Mouse (Mus musculus) urinary bladder, postnatal 25 days (tissue): Measurements from ENCODE around the gene Tmem151a.
"Not testable (repeated sequence)": the region's sequence is repeated elsewhere in the genome, so short reads cannot be mapped to it uniquely, and the experiment has no call there.

Source experiments
- DNase-seq: peaks from one replicate; pipeline ENCODE4 v3.0.0; 2022; ENCODE audit warnings: low spot score

The Tmem151a gene

DNA sequence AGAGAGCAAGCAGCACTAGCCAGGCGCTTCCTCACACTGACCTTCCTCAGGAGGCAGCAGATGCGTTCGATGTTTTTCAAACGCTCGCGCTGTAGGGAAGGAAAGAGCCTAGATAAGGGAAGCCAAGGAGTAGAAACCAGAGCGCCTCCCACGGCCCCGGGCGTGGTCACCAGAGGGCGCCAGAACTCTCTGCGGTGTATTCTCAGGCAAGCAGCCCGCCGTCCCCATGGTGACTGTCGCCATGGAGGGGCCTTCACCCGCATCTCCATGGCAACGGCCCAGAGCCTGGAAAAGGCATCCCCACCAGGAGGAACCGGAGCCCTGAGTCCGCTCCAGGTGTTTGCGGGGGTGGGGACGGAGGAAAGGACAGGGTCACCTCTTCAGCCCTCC, 8.9 kb upstream of the Tmem151a start:
- peak; percentile 92 for DNase-seq

DNA sequence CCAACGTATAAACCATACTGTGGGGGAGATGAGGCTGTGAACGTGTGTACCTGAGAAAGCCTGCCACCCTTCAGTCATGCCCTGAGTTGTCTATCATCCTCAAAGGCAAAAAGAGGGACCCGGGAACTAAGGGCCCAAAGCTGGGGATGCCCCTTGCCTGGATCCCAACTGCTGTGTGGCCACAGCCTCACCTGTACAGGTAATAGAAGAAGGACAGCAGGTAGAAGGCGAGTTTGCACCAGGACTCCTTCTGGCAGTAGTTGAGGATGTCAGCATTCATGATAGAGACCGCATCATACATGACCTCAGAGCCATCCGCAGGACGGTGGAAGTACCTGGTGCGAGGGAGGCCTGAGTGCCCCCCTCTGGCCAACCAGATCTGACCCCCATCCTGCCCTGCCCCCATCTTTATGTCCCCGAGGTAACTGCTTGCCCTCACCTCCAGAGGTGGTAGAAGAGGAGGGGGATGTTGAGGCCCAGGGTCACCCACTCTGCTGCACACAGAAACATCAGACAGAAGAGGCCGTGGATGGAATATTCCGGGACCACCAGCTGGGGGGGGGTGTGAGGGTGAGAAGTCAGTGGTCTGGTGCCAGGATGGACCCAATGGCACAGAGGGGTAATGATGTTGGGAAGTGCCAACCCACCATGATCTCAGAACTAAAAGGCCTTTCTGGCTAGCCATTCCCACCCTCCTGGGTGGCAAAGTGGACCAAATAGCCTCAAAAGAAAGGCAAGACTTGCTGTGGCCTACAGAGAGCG, 8.3 kb upstream of the Tmem151a start:
- no peak for DNase-seq

DNA sequence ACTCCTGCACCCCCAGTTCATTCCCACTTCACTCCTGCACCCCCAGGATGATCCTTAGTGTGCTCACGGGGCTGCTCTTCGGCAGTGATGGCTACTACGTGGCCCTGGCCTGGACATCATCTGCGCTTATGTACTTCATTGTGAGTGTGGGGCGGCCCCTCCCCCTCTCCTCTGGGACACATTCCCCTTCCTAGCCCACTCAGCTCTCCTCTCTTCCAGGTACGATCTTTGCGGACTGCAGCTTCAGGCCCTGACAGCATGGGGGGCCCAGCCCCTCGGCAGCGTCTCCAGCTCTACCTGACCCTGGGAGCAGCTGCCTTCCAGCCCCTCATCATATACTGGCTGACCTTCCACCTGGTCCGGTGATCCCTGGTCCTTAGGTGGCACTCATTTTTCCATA, 6.8 kb upstream of the Tmem151a start:
- no peak for DNase-seq

DNA sequence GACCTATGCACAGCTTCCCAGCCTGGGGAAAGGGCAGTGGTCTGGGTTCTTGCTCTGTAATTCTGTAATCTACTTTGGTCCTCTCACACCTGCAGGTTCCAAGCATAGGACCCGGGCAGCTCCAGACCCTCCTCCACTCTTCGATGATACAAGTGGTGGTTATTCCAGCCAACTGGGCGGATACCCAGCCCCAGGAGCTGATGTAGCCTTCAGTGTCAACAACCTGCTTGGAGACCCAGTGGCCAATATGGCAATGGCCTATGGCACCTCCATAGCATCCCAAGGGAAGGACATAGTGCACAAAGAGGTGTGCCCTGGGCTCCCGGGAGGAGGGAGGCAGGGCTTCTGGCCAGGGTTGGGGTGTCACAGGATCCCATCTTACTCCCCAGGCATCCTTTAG, 4.0 kb upstream of the Tmem151a start:
- no peak for DNase-seq

DNA sequence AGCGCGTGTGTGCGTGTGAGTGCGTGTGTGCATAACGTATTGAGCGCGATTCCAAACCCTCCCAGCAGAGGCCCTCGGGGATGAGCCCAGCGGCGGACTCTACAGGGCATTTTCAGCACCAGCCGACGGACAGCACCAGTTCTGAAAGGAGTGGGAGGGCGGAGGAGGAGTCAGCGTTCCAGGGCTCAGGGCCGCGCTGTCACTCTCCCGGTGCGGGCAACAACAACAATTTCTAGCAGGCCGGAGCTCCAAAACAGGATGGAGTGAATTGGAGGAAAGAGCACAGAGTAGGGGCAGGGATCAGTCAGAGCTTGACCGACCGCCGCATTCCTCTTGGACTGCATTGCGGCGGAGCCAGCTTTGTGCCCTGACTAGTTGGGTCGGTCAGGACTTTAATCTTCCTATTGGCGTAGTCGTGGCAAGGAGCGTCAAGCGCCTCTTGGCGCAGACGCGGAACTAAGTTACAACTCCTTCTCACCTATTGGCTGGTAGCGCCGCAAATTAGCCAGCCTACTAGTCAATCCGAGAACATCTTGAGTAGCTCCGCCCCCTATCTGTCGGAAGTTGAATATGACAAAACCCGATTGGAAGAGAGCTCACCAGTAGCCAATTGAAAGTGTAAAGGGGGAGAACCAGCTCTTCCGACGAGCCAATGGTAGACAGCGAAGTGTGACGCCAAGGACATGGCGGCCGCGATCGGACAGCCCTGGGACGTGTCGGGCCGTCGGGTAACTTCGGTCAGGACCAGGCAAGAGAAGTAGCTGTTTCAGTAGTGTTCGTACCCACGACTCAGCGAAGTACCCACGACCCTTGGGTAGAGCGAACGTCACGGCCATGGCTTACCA, 2.8 kb upstream of the Tmem151a start, which contains the start of gene Yif1a:
Yif1a (plus strand) TSS at position 655 of the 845 bp plus-strand sequence.
- DNase-seq = peak; percentile 93

DNA sequence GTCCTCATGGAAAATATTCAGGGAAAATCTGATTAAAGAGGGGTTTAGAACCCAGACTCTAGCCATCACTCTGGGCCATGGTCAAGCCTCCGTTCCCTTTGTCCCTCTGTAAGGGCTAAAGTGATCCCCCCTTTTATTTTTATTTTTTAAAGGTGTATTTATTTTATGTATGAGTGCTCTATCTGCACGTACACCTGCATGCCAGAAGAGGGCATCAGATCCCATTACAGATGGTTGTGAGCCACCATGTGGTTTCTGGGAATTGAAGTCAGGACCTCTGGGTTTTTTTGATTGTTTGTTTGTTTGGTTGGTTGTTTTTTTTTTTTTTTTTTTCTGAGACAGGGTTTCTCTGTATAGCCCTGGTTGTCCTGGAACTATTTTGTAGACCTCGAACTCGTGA, 1.2 kb upstream of the Tmem151a start:
- DNase-seq = not testable (repeated sequence)

DNA sequence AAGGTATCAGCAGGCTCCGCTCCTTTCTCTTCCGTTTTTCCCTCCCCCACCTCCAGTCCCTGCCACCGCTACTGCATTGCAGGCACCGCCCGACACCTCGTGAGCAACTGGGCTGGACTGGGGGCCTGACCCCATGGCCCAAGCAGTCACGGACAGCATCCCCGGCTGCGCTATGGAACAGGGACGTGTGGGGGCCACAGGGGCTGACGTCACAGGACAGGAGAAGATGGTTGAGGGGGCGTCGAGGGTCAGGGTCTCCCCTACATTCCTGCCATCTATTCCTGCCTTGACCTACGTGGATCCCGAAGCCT, 542 bp downstream of the Tmem151a start:
- no peak for DNase-seq

DNA sequence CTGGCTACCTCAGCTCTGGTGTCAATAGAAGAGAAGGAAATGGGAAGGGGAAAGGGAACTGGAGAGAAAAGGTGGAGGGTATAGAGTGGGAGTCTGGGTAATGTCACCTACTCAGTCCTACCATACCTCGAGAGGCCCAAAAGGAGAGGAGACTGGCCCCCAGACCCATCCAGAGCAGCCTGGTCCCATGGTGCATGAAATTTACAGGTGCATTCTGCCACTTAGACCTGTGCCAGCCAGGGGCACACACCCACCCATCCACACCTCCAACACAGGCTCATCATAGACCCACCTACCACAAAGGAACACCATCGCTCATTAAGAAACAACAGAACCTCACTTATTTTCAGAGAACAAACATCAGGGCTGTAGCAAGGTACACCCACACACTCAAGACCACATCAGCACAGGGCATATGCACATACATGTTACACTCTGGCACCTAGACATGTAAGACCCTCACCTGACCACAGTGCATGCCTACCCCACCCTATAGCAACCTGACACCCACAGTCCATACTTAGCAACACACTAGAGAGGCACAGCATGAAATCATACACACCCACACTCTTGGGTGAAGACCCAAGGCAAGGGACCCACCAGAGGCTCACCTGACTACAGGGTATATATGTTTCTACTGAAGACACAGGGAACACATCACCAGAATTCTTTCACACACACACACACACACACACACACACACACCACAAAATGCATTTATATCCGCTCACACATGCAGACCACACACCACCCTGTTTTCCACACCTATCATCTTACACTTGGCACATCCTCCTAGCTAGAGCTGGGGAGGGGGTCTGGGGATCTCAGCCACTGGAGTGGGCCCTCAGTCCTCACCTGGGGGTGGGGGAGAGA, 1.1 kb downstream of the Tmem151a start:
- no peak for DNase-seq

DNA sequence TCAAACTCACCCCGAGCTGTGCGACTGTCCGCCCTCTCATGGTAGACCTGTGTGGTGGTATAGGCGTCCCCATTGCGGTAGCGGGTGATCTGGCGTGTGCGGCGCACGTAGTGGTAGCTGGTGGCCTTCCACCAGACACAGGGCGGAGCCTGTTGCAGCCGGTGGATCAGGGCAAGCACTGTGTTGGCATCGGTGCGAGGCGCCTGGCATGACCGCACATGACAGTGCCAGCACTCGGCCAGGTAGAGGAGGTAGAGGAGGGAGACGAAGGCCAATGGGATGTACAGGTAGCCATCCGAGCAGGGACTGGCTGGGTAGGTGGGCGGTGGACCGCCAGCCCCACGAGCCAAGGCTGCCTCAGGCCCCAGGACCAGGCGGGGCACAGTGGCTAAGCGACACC, 2.7 kb downstream of the Tmem151a start:
- DNase-seq = no peak

DNA sequence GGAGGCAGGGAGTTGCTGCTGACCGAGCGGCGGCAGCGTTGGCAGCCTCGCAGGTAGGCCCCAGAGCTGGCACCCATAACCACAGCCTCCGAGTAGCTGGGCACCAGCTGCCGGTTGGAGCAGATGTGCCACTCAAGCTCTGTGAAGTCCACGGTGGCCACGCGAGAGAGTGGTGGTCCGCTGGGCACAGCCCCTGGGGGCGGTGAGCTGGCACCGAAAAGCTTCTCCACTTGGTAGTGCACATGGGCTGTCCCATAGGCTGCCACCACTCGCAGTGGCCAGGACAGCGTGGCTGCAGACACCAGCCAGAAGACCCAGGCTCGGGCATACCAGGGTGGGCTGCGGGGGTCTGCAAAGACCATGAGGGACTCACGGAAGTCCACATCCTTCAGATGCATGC, 3.3 kb downstream of the Tmem151a start:
- no peak for DNase-seq

DNA sequence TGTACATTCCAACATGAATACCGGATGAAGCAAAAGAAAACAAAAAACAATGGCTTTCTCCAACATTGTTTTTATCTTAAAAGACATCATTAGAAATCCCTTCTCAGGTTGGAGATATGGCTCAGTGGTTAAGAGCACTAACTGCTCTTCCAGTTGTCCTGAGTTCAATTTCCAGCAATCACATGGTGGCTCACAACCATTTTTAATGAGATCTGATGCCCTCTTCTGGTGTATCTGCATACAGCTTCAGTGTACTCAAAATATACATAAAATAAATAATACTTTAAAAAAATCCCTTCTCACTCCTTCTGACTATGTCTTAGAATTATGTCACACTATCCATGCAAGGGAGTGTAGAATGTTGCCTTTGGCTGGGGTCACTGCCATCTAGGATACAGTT, 6.1 kb downstream of the Tmem151a start:
- DNase-seq = no peak

DNA sequence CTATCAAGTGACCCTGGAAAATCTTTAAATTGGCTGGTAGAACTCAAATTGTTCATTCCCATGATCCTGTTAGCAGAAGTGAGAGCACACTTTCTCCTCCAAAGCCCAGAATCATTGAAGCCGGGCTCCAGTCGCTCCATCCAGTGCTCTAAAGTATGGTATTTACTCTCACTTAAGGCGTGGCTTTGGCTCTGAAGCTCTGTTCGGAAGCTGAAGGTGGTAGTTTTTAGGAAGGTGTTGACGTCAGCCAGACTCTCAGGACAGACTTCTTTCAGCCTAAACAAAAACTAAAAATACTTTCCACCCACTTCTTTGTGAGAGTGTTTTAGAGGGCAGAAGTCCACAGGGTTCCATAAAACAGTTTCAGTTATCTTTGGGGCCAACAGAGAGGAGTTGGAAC, 11.8 kb downstream of the Tmem151a start:
- DNase-seq = no peak

DNA sequence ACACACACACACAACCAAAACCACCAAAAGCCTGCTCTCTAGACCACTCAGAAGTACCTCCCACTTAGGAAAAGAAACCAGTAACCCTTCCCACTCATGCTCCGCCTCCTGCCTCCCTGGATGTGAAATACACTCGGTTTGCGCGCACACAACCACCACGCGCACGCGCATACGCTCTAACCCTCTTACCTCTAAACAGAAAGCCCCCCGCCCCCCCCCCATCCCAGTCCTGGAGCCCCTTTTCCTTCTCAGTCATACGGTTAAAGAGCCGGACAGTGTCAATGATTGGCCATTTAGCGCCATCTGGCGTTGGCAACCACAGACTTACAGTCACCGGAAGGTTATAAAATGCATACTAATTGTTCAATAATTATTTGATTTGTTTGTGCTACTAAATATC, 12.3 kb downstream of the Tmem151a start:
- DNase-seq = peak; percentile 63

DNA sequence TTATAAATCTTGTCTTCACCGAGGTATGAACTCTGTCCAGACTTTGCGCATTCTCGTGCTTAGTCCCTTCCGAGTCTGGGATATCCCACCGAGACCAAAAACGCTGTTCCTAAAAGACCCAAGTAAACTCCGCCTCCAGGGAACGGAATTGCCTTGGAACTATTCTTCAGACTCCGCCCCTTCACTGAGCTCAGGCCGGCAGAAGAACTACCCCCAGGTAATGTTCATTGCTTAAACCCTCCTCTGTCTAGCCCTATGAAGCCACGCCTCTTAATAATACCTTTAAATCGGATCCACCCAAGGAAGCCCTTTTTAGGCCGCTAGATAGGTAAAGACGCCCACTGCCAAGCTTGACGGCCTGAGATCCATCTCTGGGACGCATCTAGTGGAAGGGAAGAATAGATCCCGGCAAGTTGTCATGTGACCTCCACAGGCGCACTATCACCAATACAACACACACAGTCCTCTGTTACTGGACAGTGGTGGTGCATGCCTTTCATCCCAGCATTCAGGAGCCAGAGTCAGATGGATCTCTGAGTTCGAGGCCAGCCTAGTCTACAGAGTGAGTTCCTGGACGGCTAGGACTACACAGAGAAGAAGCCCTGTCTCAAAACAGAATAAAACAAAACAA, 12.8 kb downstream of the Tmem151a start:
- DNase-seq = no peak

DNA sequence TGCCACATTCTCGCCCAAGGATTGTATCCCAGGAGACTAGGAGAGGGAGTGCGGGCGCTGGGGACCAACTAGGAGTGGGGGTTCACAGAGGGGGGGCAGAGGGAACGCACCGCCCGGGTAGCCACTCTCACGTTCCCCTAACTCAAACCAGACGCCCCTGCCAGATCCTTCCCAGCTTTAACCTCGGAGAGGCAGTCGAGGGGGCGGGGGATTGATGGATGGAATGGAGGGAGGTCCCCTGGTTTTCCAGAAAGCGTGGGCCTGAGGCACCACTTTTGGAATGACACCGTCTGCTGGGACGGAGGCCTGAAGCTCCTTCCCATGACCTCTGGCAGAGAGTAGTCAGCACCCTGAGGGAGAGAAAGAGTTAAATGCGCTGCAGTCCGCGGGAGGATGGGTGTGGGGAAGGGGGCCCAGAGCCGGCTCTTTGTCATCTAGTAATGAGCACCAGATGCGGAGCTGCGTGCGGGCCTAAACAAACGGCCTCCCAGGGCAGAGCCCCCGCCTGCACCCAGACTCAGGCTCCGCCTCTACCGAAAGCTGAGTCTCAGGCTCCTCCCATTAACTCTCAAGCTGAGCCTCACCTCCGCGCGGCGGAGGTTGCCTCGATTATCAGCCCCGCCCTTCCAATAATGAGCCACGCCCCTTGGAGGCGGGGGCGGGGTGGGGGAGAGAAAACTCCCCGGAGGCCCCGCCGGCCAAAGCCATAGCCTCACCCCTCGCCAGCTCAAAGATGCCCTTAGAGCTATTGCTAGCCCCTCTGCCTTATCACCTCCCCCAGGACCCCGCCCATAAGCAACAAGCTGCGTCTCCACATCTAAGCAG, 13.6 kb downstream of the Tmem151a start:
- peak; percentile 76 for DNase-seq

DNA sequence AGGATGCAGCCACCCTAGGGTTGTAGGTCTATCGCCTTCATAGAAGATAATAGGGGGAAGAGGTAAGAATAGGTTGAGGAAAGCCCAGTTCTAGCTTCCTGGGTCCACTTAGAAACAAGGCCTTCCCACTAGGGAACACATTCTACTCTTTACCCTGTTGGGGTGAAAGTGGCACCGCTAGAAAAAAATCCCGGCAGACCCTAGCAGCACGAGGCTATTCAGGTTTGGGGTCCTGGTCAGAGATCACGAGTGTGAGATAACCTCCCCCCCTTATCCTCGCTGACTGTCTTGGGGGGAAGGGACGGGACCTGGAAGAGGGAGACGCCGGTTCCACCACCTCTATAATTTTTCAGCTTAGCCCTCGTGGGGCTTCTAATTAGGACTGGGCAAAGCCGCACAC, 14.3 kb downstream of the Tmem151a start:
- no peak for DNase-seq

DNA sequence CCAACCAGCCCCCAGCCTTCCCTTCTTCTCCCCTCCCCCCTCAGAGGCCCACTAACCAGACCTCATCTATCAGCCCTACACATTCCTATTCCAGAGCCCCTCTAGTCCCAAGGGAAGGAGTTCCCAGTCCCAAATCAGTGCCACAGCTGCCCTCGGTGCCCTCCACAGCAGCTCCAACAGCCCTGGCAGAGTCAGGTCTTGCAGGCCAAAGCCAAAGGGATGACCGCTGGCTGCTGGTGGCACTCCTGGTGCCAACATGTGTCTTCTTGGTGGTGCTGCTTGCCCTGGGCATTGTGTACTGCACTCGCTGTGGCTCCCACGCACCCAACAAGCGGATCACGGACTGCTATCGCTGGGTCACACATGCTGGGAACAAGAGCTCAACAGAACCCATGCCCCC, 15.4 kb downstream of the Tmem151a start:
- DNase-seq = no peak

DNA sequence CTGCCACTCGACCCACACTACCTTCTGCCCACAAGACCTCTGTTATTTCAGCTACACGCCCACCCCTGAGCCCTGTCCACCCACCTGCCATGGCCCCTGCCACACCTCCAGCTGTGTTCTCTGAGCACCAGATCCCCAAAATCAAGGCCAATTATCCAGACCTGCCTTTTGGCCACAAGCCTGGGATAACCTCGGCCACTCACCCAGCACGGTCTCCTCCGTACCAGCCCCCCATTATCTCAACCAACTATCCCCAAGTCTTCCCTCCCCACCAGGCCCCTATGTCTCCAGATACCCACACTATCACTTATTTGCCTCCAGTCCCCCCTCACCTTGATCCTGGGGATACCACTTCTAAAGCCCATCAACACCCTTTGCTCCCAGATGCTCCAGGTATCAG, 15.8 kb downstream of the Tmem151a start:
- no peak for DNase-seq

DNA sequence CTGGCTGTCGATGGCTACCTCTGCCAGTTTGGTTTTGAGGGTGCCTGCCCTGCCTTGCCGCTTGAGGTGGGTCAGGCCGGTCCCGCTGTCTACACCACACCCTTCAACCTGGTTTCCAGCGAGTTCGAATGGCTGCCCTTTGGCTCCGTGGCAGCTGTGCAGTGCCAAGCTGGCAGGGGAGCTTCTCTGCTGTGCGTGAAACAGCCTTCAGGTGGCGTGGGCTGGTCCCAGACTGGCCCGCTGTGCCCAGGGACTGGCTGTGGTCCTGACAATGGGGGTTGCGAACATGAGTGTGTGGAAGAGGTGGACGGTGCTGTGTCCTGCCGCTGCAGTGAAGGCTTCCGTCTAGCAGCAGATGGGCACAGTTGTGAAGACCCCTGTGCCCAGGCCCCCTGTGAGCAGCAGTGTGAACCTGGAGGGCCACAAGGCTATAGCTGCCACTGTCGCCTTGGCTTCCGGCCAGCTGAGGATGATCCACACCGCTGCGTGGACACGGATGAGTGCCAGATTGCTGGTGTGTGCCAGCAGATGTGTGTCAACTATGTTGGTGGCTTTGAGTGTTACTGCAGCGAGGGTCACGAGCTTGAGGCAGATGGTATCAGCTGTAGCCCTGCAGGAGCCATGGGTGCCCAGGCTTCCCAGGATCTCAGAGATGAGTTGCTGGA, 16.6 kb downstream of the Tmem151a start:
- DNase-seq = no peak

DNA sequence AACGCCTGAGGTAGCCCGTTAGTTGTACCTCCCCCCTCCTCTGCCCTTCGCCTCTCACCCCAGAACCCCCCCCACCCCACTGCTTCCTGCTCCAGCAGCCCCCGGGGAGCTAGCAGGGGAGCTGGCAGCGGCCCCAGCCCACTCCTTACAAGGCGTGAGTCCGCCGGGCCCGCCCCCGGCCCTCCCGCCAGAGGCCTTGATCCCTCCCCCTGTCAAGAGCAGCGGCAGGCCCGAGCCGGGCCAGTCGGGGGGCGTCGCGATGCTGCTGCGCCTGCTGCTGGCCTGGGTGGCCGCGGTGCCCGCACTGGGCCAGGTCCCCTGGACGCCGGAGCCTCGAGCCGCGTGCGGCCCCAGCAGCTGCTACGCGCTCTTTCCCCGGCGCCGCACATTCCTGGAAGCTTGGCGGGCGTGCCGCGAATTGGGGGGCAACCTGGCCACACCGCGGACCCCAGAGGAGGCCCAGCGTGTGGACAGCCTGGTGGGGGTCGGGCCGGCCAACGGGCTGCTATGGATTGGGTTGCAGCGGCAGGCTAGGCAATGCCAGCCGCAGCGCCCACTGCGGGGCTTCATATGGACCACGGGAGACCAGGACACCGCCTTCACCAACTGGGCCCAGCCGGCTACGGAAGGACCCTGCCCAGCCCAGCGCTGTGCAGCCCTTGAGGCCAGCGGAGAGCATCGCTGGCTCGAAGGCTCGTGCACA, 17.3 kb downstream of the Tmem151a start, which contains the start of gene Cd248:
Cd248 (plus strand) TSS at position 212 of the 703 bp plus-strand sequence.
- peak; percentile 56 for DNase-seq
